Comparison of ENCODE assay signal across 9 mouse cellular contexts in the genomic region with DNA sequence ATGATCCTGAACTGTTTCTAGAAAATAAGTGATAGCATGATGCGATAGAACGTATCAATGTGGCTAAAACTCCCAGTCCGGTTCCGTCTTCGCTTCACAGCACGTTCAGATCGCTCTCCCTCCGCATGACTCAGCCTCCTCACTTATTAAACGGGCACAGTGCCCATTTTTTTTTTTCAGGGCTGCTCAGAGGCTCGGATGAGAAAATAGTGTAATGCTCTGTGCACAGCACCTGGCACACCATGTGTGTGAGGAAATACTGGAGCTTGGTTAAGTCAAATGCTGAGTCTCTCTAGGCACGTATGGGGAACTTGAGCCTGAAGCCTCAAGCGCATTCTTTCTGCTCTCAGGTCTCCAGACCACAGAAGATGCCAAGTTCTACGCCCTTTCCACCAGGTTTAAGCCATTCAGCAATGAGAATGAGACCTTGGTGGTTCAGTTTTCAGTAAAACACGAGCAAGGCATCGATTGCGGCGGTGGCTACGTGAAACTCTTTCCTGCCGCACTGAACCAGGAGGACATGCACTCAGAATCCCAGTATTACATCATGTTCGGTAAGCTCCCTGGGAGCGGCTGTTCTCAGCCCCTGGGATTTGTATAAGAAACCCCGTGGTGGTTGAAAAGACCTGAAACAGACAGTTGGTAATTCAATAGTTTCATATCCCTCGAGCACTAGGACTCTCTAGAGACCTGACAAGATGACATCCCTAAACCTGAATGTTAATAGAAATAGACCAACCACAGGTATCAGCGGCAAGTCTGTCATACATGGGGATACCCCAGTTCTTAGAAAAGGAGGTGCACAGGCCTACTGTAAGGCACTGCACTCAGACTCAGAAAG. TPM values are rescaled to one million over a fixed set of nuclear protein-coding genes. Genes with fewer than 3 reads are reported as not detected.
A peak's percentile ranks its signal among the peaks of the same experiment; 100 is the strongest.
DNase-seq lines count a peak whose midpoint lies in the region; ATAC-seq lines count a peak whose summit lies in the region.
"Had no signal": no experiment of that assay in that cellular context is flagged by ENCODE, and none has a peak within 500 bp of the region (broad histone marks: within the 10 kb centered on the region; RNA-seq: fewer than 3 reads in every experiment).

No protein-coding gene starts in this region.

- no peak overlapping the region for H3K4me3 ChIP-seq in midbrain, embryonic 15.5 days

- no peak overlapping the region for H3K9ac ChIP-seq in midbrain, embryonic 15.5 days

- intact Hi-C loops in heart, postnatal 10 days (cut with DNase I): no loop called here
- intact Hi-C loops in heart, postnatal 25 days (cut with DNase I): no loop called here

- ATAC-seq in midbrain, embryonic 15.5 days (replicated peaks): no peak

- no peaks in the 10 kb centered on the region for H3K9me3 ChIP-seq in midbrain, embryonic 15.5 days

- DNase-seq in heart, postnatal 10 days: peak; percentile 39 to 48
- no peak for DNase-seq in heart, postnatal 25 days (ENCODE audit: low spot score)
- DNase-seq in Muller cell, postnatal 12 days (ENCODE audit: inconsistent ontology term): peak; percentile 45
- DNase-seq in fat pad, adult 2 months (ENCODE audit: extremely low read depth, low read depth, low spot score): peak; percentile 78
- DNase-seq in layer of hippocampus, postnatal 14 days (ENCODE audit: low spot score in 2 of 2): peak; percentile 24 to 48
- no peak for DNase-seq in spleen, adult 12 weeks (ENCODE audit: low spot score)
- no peak for DNase-seq in urinary bladder, postnatal 10 days (ENCODE audit: low spot score)

- no peaks in the 10 kb centered on the region for H3K36me3 ChIP-seq in midbrain, embryonic 15.5 days (replicated peaks)

- WGBS in midbrain, embryonic 15.5 days: 81% methylated on average over 24 of the region's 24 CpGs

- H3K27me3 ChIP-seq in midbrain, embryonic 15.5 days (replicated peaks): no peaks in the 10 kb centered on the region

- H3K27ac ChIP-seq in midbrain, embryonic 15.5 days: no peak overlapping the region

- no peak overlapping the region for H3K4me2 ChIP-seq in midbrain, embryonic 15.5 days

- H3K4me1 ChIP-seq in midbrain, embryonic 15.5 days: peaks cover 10% of the 10 kb centered on the region

RNA-seq across cellular contexts. Expression of a gene that starts 4.4 kb away (rescaled TPM):
- under 1 TPM in 1 of 2 experiments, not detected in 1; 0.22 TPM for total RNA-seq in heart, postnatal 10 days (2021)
- under 1 TPM in 1 of 2 experiments, not detected in 1; 0.59 TPM for total RNA-seq in heart, postnatal 25 days (2021)
- 1 to 10 TPM; 1.3 to 1.6 TPM for total RNA-seq in layer of hippocampus, postnatal 14 days (2021)
- 0.18 and 0.40 TPM in 2 replicates for polyA plus RNA-seq in midbrain, embryonic 15.5 days (2015; fragmentation: Nextera tagmentation; extraction: Ambion mirVana)
- polyA plus RNA-seq: limb, embryonic 11.5 days had no signal

RNA-seq across cellular contexts. Expression of a gene that starts 36.6 kb away (rescaled TPM):
- 10 to 100 TPM; 86.2 to 92.2 TPM for total RNA-seq in heart, postnatal 10 days (2021)
- total RNA-seq in heart, postnatal 25 days (2021): 100 to 1,000 TPM; 104 to 105 TPM
- total RNA-seq in layer of hippocampus, postnatal 14 days (2021): 10 to 100 TPM; 56.2 to 59.7 TPM
- polyA plus RNA-seq in midbrain, embryonic 15.5 days (2015; fragmentation: Nextera tagmentation; extraction: Ambion mirVana): 74.0 and 75.0 TPM in 2 replicates

RNA-seq across cellular contexts. Expression of a gene that starts 41.4 kb away (rescaled TPM):
- 10 to 100 TPM; 51.5 to 54.9 TPM for total RNA-seq in heart, postnatal 10 days (2021)
- 10 to 100 TPM; 42.6 to 47.6 TPM for total RNA-seq in heart, postnatal 25 days (2021)
- total RNA-seq in layer of hippocampus, postnatal 14 days (2021): 100 to 1,000 TPM; 209 to 210 TPM
- polyA plus RNA-seq in midbrain, embryonic 15.5 days (2015; fragmentation: Nextera tagmentation; extraction: Ambion mirVana): 58.0 and 61.0 TPM in 2 replicates

Comparison
In these comparisons a context has a peak if more than half of its experiments do, and no peak if none do; other contexts are left out.
1. DNase-seq: peak in heart, postnatal 10 days (2 of 2), Muller cell, postnatal 12 days (single experiment), fat pad, adult 2 months (single experiment) and layer of hippocampus, postnatal 14 days (2 of 2); none in heart, postnatal 25 days (single experiment), spleen, adult 12 weeks (single experiment) and urinary bladder, postnatal 10 days (single experiment).